ENCODE assay signal across 25 mouse cellular contexts in the genomic region with DNA sequence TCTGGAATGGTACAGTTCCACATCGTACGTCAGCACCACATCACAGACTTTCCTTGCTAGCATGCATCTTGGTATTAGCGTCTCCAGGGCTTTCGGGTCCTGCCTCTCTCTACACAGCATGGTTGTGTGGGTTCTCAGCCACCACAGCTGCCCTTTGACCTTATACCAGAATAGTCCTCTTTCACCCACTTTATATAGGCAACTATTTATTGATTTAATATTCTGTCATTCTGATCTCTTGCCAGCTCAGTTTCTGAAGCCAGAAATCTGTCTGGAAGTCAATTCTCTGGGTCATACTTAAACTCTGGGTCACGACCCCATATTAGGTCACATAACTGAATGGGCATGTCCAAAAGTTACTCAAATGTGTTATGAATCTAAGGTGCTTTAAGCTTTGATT.
DNase-seq lines count a peak whose midpoint lies in the region; ATAC-seq and TF ChIP-seq lines count a peak whose summit lies in the region.
"Had no signal": no experiment of that assay in that cellular context is flagged by ENCODE, and none has a peak within 500 bp of the region (broad histone marks: within the 10 kb centered on the region; RNA-seq: fewer than 3 reads in every experiment).

No protein-coding gene starts in this region.

- DNase-seq in liver, adult 2 months (ENCODE audit: extremely low read depth, low read depth, low spot score): peak; percentile 74
- peak; percentile 3 for DNase-seq in lung, embryonic 14.5 days
- no peak for DNase-seq in lung, postnatal 14 days
- peak; percentile 23 for DNase-seq in adipocyte (ENCODE audit: low spot score)
- DNase-seq in thymus, adult 18-20 months: no peak
- DNase-seq: adrenal gland, adult 2 months; adrenal gland, postnatal 10 days; adrenal gland, postnatal 25 days; cerebellum, adult 11 months; cerebellum, adult 18-20 months; cerebellum, adult 8-10 months; cerebellum, adult 9-11 months; cerebellum, postnatal 14 days; cerebellum, postnatal 36 days; embryo, embryonic 11 days had no signal

- no peak overlapping the region for H3K27ac ChIP-seq in liver, adult 2 months (replicated peaks; ENCODE audit: insufficient read depth, low read depth, low read length)
- H3K27ac ChIP-seq in liver, embryonic 12.5 days: no peak overlapping the region
- H3K27ac ChIP-seq in lung, embryonic 14.5 days (ENCODE audit: low read depth): no peak overlapping the region
- H3K27ac ChIP-seq: embryonic facial prominence, embryonic 13.5 days; embryonic facial prominence, embryonic 15.5 days; forebrain, embryonic 10.5 days; forebrain, embryonic 12.5 days had no signal

- H3K36me3 ChIP-seq in liver, adult 2 months (ENCODE audit: control insufficient read depth, insufficient read depth, low read length): no peaks in the 10 kb centered on the region
- H3K36me3 ChIP-seq in liver, embryonic 12.5 days: no peaks in the 10 kb centered on the region
- H3K36me3 ChIP-seq in lung, embryonic 14.5 days (ENCODE audit: insufficient read depth): no peaks in the 10 kb centered on the region
- H3K36me3 ChIP-seq: embryonic facial prominence, embryonic 13.5 days; embryonic facial prominence, embryonic 15.5 days; forebrain, embryonic 10.5 days; forebrain, embryonic 12.5 days had no signal

- no peak overlapping the region for H3K4me2 ChIP-seq in liver, embryonic 12.5 days
- no peak overlapping the region for H3K4me2 ChIP-seq in lung, embryonic 14.5 days
- H3K4me2 ChIP-seq: embryonic facial prominence, embryonic 13.5 days; embryonic facial prominence, embryonic 15.5 days; forebrain, embryonic 12.5 days had no signal

- no peaks in the 10 kb centered on the region for H3K9me3 ChIP-seq in liver, embryonic 12.5 days (replicated peaks)
- no peaks in the 10 kb centered on the region for H3K9me3 ChIP-seq in lung, embryonic 14.5 days (ENCODE audit: low read depth, low read length)
- H3K9me3 ChIP-seq: embryonic facial prominence, embryonic 13.5 days; embryonic facial prominence, embryonic 15.5 days; forebrain, embryonic 10.5 days; forebrain, embryonic 12.5 days had no signal

- TF ChIP-seq POLR2A in liver, adult 2 months (IDR thresholded peaks at IDR 0.05; ENCODE audit: extremely low read depth, insufficient read depth, low read length): no peak

- WGBS in liver, adult 2 months: 27% methylated on average over 5 of the region's 5 CpGs
- WGBS in liver, embryonic 12.5 days (ENCODE audit: insufficient replicate concordance): 86% methylated on average over 5 of the region's 5 CpGs
- 70% methylated on average over 5 of the region's 5 CpGs for WGBS in lung, embryonic 14.5 days

- peaks cover 6% of the 10 kb centered on the region for H3K4me1 ChIP-seq in liver, adult 2 months (ENCODE audit: control insufficient read depth, insufficient read depth, low read length)
- no peaks in the 10 kb centered on the region for H3K4me1 ChIP-seq in liver, embryonic 12.5 days
- H3K4me1 ChIP-seq in lung, embryonic 14.5 days (ENCODE audit: insufficient read depth): no peaks in the 10 kb centered on the region
- H3K4me1 ChIP-seq: embryonic facial prominence, embryonic 13.5 days; embryonic facial prominence, embryonic 15.5 days had no signal

- ATAC-seq in liver, embryonic 12.5 days: no peak
- no peak; the same call in 1 of the 2 replicates for ATAC-seq in lung, embryonic 14.5 days (ENCODE audit: insufficient read depth)
- ATAC-seq: activated CD4-positive, CD25-positive, alpha-beta regulatory T cell, adult 4 months; forebrain, embryonic 14.5 days; forebrain, embryonic 16.5 days; Patski had no signal

- no peak overlapping the region for H3K9ac ChIP-seq in liver, adult 2 months (ENCODE audit: low read depth, low read length)
- H3K9ac ChIP-seq in liver, embryonic 12.5 days: no peak overlapping the region
- H3K9ac ChIP-seq in lung, embryonic 14.5 days: no peak overlapping the region
- H3K9ac ChIP-seq: embryonic facial prominence, embryonic 13.5 days; embryonic facial prominence, embryonic 15.5 days; forebrain, embryonic 12.5 days had no signal

- no peaks in the 10 kb centered on the region for H3K27me3 ChIP-seq in liver, adult 2 months (ENCODE audit: control insufficient read depth, insufficient read depth, low read length)
- no peaks in the 10 kb centered on the region for H3K27me3 ChIP-seq in liver, embryonic 12.5 days (replicated peaks)
- H3K27me3 ChIP-seq in lung, embryonic 14.5 days (ENCODE audit: insufficient read depth, low read length): no peaks in the 10 kb centered on the region
- H3K27me3 ChIP-seq: embryonic facial prominence, embryonic 13.5 days; embryonic facial prominence, embryonic 15.5 days; Patski had no signal

- no peak overlapping the region for H3K4me3 ChIP-seq in liver, adult 2 months (ENCODE audit: insufficient read depth, low read depth, low read length)
- no peak overlapping the region for H3K4me3 ChIP-seq in liver, embryonic 12.5 days
- H3K4me3 ChIP-seq in lung, embryonic 14.5 days (ENCODE audit: low read depth, low read length): no peak overlapping the region
- H3K4me3 ChIP-seq: embryonic facial prominence, embryonic 13.5 days; embryonic facial prominence, embryonic 15.5 days; erythroblast, embryonic 14.5 days; forebrain, embryonic 10.5 days; forebrain, embryonic 12.5 days had no signal

- peaks cover 5% of the 10 kb centered on the region for H3K79me2 ChIP-seq in liver, adult 2 months (ENCODE audit: control insufficient read depth, insufficient read depth, low read length)

- TF ChIP-seq CTCF in liver, adult 2 months (IDR thresholded peaks at IDR 0.05; ENCODE audit: low read depth, low read length): no peak
- TF ChIP-seq CTCF in lung, embryonic 14.5 days (IDR thresholded peaks at IDR 0.05; ENCODE audit: low read depth): no peak

Comparison
In these comparisons a context has a peak if more than half of its experiments do, and no peak if none do; other contexts are left out.
1. DNase-seq: peak in liver, adult 2 months (single experiment), lung, embryonic 14.5 days (single experiment) and adipocyte (single experiment); none in lung, postnatal 14 days (single experiment) and thymus, adult 18-20 months (0 of 2).